Mouse (Mus musculus) frontal cortex, postnatal 36 days (tissue): ENCODE measurements at regions not wholly inside any gene's neighbourhood (a gene's known extent, or its start where the extent isn't known, plus 50 kb on each side); places are given as distances from the start of the nearest gene placed in this dataset.
"Not testable (repeated sequence)": the region's sequence is repeated elsewhere in the genome, so short reads cannot be mapped to it uniquely, and the experiment has no call there.

ENCODE experiments used
- DNase-seq, 2 experiments: peaks; one replicate each; pipeline ENCODE4 v3.0.0; 2022; ENCODE audit warnings: low spot score in 2 of 2

DNA sequence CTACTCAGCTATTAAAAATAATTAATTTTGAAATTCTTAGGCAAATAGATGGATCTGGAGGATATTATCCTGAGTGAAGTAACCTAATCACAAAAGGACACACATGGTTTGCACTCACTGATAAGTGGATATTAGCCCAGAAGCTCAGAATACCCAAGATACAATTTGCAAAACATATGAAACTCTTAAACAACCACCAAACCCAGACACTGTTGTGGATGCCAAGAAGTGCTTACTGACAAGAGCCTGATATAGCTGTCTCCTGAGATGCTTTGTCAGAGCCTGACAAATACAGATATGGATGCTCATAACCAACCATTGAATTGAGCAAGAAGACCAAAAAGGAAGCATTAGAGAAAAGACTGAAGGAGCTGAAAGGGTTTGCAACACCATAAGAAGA is 468.4 kb upstream of the Cdh12 start:
- not testable (repeated sequence) for DNase-seq

DNA sequence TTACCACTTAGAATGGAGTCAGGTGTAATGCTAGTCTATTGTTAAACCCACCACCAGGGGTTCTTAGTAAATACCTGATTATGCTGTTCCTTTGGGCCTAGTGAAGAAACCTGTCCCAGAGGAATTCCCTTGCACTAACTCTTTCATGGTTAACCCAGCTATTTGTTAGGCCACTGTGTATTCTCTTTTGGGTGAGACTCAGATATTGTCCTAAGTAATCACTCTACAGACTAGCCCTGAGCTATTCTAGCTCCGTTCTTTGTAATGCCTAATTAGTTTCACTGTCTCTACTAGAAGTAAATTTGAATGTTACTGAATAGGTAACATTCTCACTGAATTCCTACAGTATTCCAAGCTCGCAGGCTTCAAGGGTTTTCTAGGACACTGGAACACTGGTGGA is 464.1 kb upstream of the Cdh12 start:
- DNase-seq, result not testable (repeated sequence)

DNA sequence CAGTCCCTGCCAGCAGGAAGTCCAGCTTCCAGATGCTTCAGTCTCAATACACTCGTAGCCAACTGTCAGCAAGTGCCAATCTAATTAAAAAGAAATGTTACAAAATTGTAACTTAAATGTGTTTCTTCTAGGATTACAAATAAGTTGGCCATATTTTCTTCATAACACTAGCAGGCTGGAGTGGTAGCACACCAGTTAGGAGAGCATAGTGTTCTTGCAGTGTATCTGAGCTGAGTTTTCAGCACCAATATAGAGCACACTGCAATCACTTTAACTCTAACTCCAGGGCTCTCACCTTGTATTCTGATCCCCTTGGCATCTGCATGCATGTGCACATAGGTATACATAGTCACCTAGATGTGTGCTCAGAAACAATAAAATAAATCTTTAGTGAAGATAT is 417.3 kb upstream of the Cdh12 start:
- no peak for DNase-seq

DNA sequence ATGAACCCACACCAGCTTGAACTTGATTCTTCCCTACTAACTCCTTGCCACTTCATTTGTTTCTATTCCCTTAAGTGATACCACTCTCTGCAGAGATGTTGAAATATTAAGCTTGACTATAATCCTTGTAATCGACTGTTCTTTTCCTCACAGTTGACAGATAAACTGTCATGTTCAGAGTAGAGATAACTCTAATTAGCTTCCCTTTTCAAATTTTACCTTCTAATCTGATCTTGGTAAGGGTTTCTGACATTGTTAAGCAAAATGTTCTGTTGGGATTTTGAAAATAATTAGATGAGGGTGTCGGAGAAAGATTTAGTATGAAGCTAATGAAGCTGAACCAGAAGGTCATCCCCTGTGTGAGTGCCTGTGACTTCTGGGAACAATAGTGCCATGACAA is 414.7 kb upstream of the Cdh12 start:
- no peak for DNase-seq

DNA sequence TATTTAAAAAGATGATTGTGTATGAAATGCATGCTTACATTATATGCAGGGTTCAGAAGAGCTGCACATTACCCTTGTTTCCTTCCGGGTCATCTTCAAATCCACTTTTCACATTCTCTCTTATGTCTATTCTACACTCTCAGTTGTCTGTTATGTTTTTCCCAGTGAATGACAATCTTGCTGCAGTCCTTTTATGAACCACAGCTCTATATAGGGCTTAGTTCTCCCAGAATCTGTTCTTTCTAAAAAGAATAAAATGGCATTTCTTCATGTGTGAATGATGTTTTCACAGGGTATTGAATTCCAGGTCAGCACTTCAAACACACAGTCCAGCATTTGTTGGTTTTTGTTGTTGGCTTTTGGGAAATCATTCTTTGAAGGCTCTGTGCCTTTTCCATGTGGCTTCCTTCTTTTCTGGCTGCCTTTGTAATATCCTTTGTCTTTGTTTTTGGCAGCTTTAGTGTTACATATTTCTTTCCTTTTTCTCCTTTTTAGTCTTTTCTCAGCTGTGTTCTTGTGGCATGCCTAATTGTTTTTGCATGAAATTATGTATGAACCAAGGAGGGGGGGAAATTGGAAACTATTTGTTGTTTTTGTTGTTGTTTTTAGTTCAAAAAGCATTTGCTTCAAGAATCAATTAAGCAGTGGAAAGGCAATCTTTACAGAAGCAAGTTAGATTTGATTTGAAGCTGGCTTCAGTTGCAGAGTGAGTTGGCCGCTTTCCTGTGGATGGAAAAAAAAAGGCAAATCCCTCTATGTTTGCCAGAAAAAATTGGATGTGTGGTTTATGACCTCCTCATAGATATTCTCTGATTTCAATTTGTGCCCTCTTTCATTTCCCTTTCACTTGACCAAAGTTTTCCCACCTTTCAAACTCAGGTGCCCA is 410.3 kb upstream of the Cdh12 start:
- no peak for DNase-seq

DNA sequence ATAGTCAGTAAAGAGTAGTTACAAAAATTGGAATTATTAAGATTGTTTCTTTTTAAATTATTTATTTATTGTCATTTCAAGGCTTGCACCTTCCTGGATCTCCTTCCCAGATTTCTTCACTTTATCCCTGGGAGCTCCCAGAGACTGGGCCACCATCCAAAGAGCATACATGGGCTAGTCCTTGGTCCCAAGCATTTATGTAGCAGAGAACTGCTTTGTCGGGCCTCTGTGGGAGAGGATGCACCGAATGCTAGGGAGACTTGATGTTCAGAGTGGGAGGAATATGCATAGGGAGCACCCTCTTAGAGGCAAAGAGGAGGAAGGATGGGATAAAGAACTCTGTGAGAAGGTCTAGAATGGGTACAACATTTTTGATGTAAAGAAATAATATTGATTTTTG is 409.0 kb upstream of the Cdh12 start:
- no peak for DNase-seq

DNA sequence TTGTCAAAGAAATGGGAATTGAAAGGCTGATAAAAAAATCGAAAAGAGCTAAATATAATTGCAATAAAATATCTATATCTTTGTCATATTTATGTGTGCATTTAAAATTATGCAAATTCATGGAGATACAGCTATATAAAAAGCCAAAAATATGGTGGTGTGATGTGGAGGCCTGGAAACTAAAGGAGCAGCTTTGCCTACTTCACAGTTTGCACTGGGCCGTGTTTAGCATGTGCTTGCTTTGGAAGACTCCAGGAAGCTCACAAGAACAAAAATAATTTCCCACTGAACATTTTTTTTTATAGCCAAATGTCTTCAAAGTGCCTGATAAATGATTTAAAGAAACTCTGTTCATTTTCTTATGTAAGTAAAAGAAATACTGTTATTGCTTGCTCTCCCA is 364.1 kb upstream of the Cdh12 start:
- peak; percentile 19 to 75 for DNase-seq

DNA sequence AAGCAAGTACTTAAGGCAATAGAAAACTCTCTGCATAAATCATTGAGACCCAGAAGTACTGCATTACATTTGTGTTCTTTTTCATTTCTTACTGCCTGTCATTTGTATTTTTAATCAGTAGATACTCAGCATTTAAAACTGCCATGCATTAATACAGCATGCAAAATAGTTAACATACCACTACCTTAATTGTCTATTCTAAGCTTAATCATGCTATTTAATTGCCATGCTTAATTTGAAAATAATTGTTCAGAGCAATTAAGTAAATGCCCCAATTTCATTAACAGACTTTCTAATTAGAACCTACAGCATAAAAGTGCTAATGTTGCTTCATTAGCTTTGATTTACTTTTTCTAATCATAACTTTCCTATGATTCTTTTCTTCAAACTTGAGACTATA is 359.3 kb upstream of the Cdh12 start:
- DNase-seq, result no peak

DNA sequence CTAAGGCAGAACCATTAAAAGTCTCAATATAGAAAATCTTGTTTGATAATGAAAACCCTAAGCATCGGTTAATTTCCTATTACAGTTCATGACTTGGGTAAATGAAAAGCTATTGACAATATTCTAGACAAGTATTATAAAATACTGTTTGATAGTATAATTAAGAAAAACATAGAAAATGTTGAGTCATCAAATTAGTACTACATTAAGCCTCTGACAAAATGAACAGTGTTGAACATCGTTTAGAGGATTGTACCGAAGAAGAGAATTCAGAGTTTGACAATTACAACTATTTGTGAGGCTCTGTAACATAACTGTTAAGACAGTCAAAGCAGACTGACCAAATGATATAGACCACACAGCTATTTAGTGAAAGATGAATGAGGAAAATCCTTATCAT is 358.5 kb upstream of the Cdh12 start:
- no peak for DNase-seq

DNA sequence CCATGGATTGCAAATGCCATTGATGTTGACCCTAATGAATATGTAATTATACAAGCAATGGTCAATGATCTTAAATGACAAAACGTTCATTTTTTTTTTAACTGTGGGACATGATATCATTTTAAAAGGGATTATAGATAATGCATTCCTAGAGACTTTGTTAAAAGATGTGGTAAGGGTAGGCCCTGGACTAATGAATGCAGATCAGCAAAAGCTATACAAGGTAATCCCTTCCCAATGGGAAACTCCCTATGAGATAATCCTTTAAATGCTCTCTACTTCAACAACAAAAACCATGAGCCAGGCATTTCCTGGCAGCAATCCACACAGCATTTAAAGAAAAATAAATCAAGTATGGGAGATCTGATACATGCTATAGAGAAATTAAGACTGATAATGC is 353.3 kb upstream of the Cdh12 start:
- no peak for DNase-seq

DNA sequence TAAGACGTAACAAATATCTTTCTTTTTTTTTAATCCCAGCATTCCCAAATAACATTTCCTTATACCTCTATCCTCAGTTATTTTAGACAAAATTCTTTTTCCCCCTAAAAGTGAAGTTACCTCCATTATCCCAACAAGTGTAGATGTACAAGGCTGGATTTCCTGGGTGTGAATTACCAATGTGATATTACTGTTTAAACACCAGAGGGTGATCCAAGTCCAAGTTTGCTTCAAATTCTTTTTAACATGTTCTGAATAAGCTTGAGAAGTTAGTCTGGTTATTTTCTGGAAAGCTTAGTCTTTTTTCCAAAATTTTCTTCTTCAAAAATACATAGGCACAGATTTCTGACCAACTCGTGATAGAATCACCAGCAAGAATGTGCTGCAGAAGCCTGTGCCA is 329.5 kb upstream of the Cdh12 start:
- no peak for DNase-seq

DNA sequence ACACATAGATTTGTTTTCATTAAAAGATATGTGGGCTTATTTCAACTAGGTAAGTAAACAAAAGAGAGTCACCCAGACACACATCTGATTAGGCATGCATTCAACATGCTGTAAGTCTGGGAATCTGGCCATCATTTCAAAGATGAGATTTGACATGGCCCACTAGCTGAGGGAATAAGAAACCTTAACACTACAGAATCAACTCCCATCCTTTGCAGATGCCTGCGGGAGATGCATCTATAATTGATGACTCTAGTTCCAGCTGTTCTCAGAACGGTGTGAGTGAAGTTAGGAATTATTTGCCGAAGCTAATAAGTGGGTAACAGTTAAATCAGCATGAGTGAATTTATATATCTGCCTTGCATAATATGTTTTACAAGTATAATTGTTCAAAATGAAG is 325.5 kb upstream of the Cdh12 start:
- DNase-seq, result no peak

DNA sequence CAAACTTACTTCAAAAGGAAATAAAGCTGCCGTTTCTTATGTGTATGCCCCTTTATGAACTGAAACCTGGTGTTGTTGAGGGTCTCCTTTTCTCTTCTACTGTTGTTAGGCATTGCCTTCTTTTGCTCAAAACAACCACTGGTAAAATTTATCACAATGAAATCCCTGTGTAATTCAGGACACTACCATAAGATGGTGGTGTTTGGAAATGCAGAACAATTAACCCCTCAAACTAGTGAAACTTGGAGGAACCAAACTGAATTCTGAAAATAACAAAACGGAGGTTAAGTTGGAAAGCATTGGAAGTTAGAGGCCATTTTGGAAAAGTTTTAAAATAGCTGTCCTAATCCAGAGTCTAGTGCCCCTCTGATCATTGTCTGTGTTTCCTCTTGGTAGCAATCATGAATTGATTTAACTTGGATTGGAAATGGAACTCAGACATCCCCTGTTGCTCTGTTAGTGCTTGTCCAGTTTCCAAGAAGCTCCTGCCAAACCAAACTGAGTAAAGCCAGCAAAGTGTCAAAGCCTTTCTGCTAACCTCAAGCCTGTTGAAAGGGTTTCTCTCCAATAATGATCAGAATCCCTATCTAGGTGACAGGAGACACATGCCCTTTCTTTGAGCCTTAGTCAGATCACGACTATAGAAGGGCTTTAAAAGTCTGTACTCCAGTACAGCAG is 313.0 kb upstream of the Cdh12 start:
- no peak for DNase-seq

DNA sequence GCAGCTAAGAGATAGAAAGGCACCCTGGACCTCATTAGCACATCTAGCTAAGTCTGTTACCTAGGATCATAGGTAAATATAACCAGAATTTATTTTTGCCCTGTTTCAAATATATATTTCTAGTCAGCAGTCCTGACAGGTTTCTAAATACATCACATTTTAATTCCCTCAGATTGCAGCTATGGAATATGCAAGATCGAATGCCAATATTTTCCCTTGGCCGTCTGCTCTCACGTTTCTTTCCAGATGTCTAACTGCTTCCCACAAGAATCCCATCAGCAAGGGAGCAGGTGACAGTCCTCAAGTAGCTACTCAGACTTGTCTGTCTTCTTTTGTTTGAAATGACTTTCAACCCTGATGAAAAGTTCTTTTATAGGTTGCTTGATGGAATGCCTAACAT is 297.2 kb upstream of the Cdh12 start:
- no peak for DNase-seq
